Mouse (Mus musculus) small intestine, adult 2 months (tissue): ENCODE data around the gene Klf12.

Experiments used
- CTCF ChIP-seq: fragments of 200-500 bp; IDR thresholded peaks from 2 replicates; pipeline ENCODE4 v1.5.1; 2012; ENCODE audit warnings: low read depth, mild to moderate bottlenecking, control low read depth, inconsistent platforms, low read length, moderate library complexity, mixed read lengths; ENCODE audit not compliant: insufficient replicate concordance, insufficient read length; ENCODE audit errors: extremely low read depth
- POLR2A ChIP-seq: fragments of 200-500 bp; IDR thresholded peaks from 2 replicates; pipeline ENCODE4 v1.6.1; 2012; ENCODE audit warnings: low read depth, mild to moderate bottlenecking, control low read depth, inconsistent platforms, low read length, moderate library complexity

- no peak for TF ChIP-seq POLR2A
- TF ChIP-seq CTCF = no peak
These were observed 71.4 kb downstream of the Klf12 start for GRCm38 (mm10) chr14:100213066-100213465.
